Mouse (Mus musculus) megakaryocyte, embryonic 14.5 days (primary cell): ENCODE results near the gene Dcaf17. TPM values are rescaled to one million over a fixed set of nuclear protein-coding genes. Genes with fewer than 3 reads are reported as not detected.
A peak's percentile ranks its signal among the peaks of the same experiment; 100 is the strongest.

ENCODE experiments used
- H3K27me3 ChIP-seq: replicated peaks from 2 replicates; pipeline ENCODE3; 2012; ENCODE audit warnings: inconsistent platforms
- H3K36me3 ChIP-seq: replicated peaks from 2 replicates; pipeline ENCODE3; 2012; ENCODE audit warnings: low read length, inconsistent platforms, mixed read lengths
- H3K4me1 ChIP-seq: 2 replicates; pipeline ENCODE4 v1.6.1; 2012; ENCODE audit warnings: inconsistent platforms
- H3K4me3 ChIP-seq: replicated peaks from 2 replicates; pipeline ENCODE3; 2012; ENCODE audit warnings: moderate library complexity, mild to moderate bottlenecking, inconsistent platforms
- H3K9me3 ChIP-seq: 2 replicates; pipeline ENCODE4 v1.6.1; 2012; ENCODE audit warnings: inconsistent platforms
- FLI1 ChIP-seq: IDR thresholded peaks from 2 replicates; pipeline ENCODE4 v1.6.1; 2012; ENCODE audit warnings: low read length, inconsistent platforms, mixed read lengths
- GATA1 ChIP-seq: IDR thresholded peaks from 3 replicates; pipeline ENCODE4 v1.6.1; 2012; ENCODE audit warnings: mixed read lengths, low read length, inconsistent platforms, borderline replicate concordance
- polyA plus RNA-seq: library from polyadenylated mRNA; stranded (reverse); fragments of >175 nt; gene quantifications from 2 replicates; pipeline ENCODE4 v1.2.3, GENCODE M21; 2012; ENCODE audit warnings: low replicate concordance; ENCODE audit not compliant: insufficient read depth

Gene Dcaf17
- polyA plus RNA-seq, 1 experiment: 2.2 TPM

- Histone ChIP-seq H3K36me3 (no peaks in the 10 kb centered on the region), H3K4me1 (peaks cover 20% of the 10 kb centered on the region), H3K9me3 (peaks cover 4% of the 10 kb centered on the region), H3K4me3 (no peak overlapping the region), H3K27me3 (peaks cover 50% of the 10 kb centered on the region)
- TF ChIP-seq FLI1: no peak
- TF ChIP-seq GATA1: no peak
Measured at GRCm38 (mm10) chr2:71120844-71121243, 65.7 kb downstream of the Dcaf17 start.

- Histone ChIP-seq H3K27me3 (peaks cover 50% of the 10 kb centered on the region), H3K36me3 (no peaks in the 10 kb centered on the region), H3K4me1 (peaks cover 20% of the 10 kb centered on the region), H3K9me3 (no peaks in the 10 kb centered on the region), H3K4me3 (no peak overlapping the region)
- TF ChIP-seq FLI1 (no peak), GATA1 (no peak)
Measured at GRCm38 (mm10) chr2:71121406-71121805, 66.3 kb downstream of the Dcaf17 start.

- Histone ChIP-seq H3K4me1 (peaks cover 18% of the 10 kb centered on the region), H3K27me3 (peaks cover 42% of the 10 kb centered on the region), H3K9me3 (no peaks in the 10 kb centered on the region), H3K36me3 (no peaks in the 10 kb centered on the region), H3K4me3 (no peak overlapping the region)
- TF ChIP-seq FLI1: no peak
- TF ChIP-seq GATA1: no peak
Measured at GRCm38 (mm10) chr2:71122268-71123029, 67.3 kb downstream of the Dcaf17 start.

- H3K27me3 ChIP-seq: peaks cover 31% of the 10 kb centered on the region
- TF ChIP-seq GATA1 (no peak), FLI1 (no peak)
- no peak overlapping the region for H3K4me3 ChIP-seq
- no peaks in the 10 kb centered on the region for H3K9me3 ChIP-seq
- no peaks in the 10 kb centered on the region for H3K36me3 ChIP-seq
- H3K4me1 ChIP-seq: peaks cover 14% of the 10 kb centered on the region
Measured at GRCm38 (mm10) chr2:71123591-71123990, 68.5 kb downstream of the Dcaf17 start.

GRCm38 (mm10) chr2:71127779-71128534 is 72.8 kb downstream of the Dcaf17 start:
- TF ChIP-seq FLI1 (no peak), GATA1 (no peak)
- Histone ChIP-seq H3K9me3 (no peaks in the 10 kb centered on the region), H3K4me1 (peaks cover 20% of the 10 kb centered on the region), H3K27me3 (peaks cover 3% of the 10 kb centered on the region), H3K4me3 (no peak overlapping the region), H3K36me3 (no peaks in the 10 kb centered on the region)

- Histone ChIP-seq H3K27me3 (no peaks in the 10 kb centered on the region), H3K9me3 (no peaks in the 10 kb centered on the region), H3K36me3 (no peaks in the 10 kb centered on the region), H3K4me3 (no peak overlapping the region), H3K4me1 (peaks cover 34% of the 10 kb centered on the region)
- TF ChIP-seq FLI1: no peak
- TF ChIP-seq GATA1: no peak
Measured at GRCm38 (mm10) chr2:71130366-71130765, 75.2 kb downstream of the Dcaf17 start.

GRCm38 (mm10) chr2:71131866-71132496 is 76.9 kb downstream of the Dcaf17 start:
- Histone ChIP-seq H3K4me1 (peaks cover 46% of the 10 kb centered on the region), H3K27me3 (no peaks in the 10 kb centered on the region), H3K9me3 (no peaks in the 10 kb centered on the region), H3K36me3 (no peaks in the 10 kb centered on the region), H3K4me3 (no peak overlapping the region)
- TF ChIP-seq GATA1 (no peak), FLI1 (no peak)

GRCm38 (mm10) chr2:71134041-71134505 is 78.9 kb downstream of the Dcaf17 start:
- 0 out of 2 replicates have a peak, but pooled peaks cover 6% of the 10 kb centered on the region for H3K9me3 ChIP-seq
- TF ChIP-seq GATA1 (no peak), FLI1 (no peak)
- peak overlapping the region; percentile 78 for H3K4me3 ChIP-seq
- H3K4me1 ChIP-seq: peaks cover 38% of the 10 kb centered on the region
- no peaks in the 10 kb centered on the region for H3K36me3 ChIP-seq
- no peaks in the 10 kb centered on the region for H3K27me3 ChIP-seq

- Histone ChIP-seq H3K4me3 (peak overlapping the region; percentile 86), H3K4me1 (peaks cover 38% of the 10 kb centered on the region), H3K27me3 (peaks cover 4% of the 10 kb centered on the region), H3K36me3 (no peaks in the 10 kb centered on the region), H3K9me3 (0 out of 2 replicates have a peak, but pooled peaks cover 6% of the 10 kb centered on the region)
- TF ChIP-seq FLI1 (no peak), GATA1 (no peak)
Measured at GRCm38 (mm10) chr2:71134836-71135235, 79.7 kb downstream of the Dcaf17 start.

- Histone ChIP-seq H3K4me1 (peaks cover 29% of the 10 kb centered on the region), H3K27me3 (peaks cover 12% of the 10 kb centered on the region), H3K36me3 (no peaks in the 10 kb centered on the region), H3K9me3 (0 out of 2 replicates have a peak, but pooled peaks cover 6% of the 10 kb centered on the region), H3K4me3 (no peak overlapping the region)
- TF ChIP-seq GATA1: no peak
- TF ChIP-seq FLI1: no peak
Measured at GRCm38 (mm10) chr2:71140622-71141021, 85.5 kb downstream of the Dcaf17 start.
